Mouse (Mus musculus) frontal cortex, adult (tissue): Measurements from ENCODE around the gene Trit1.
"Not testable (repeated sequence)": the region's sequence is repeated elsewhere in the genome, so short reads cannot be mapped to it uniquely, and the experiment has no call there.

Experiments used
- ATAC-seq: cut with Nextera tagmentation; 2 replicates; pipeline ENCODE4 v1.9.2; 2017; ENCODE audit warnings: mild to moderate bottlenecking, moderate library complexity, mixed read lengths; ENCODE audit not compliant: low TSS enrichment

The Trit1 gene

DNA sequence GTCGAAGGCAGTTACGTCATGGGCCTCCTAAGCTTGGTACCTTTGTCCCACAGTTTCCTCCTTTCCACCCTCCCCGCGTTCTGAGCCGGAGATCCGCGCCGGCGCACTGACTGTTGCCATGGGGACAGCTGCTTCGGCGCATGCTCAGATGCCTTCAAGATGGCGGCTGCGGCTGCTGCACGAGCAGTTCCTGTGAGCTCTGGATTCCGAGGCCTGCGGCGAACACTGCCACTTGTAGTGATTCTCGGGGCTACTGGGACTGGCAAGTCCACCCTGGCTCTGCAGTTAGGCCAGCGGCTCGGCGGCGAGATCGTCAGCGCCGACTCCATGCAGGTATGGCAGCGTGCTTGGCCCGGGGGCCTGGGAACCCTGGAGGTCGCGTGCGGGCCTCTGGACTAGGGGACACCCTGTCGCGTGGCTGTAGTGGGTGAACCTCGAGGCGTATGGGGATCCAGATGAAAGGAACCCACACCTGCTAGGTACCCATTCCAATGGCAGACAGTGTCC is at the start of gene Trit1:
Trit1 (plus strand) TSS at position 147 of the 507 bp plus-strand sequence.
- peak; percentile 87 for ATAC-seq

GRCm38 (mm10) chr4:122968106-122968505 is 48.3 kb upstream of the Trit1 start:
- no peak for ATAC-seq

- no peak for ATAC-seq
Measured at GRCm38 (mm10) chr4:122971191-122971590, 45.2 kb upstream of the Trit1 start.

DNA sequence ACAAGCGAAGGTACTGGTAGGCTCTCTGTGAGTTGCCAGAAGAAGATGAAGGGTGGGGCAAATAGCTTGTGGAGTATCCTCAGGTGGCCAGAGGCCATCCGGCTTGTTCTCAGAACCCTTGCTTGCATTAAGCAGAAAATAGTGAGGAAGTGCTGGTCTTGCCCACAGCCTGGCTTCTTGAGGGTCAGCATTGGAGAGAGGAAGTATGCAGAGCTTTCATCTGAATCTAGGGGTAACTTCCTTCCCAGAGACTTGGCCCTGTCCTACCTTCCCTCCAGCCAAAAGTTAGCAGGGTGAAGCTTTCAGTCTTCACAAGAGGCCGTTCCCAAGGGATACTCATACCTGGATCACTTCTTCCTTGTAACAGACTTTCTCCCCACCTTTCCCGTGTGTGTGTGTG is 44.8 kb upstream of the Trit1 start:
- no peak for ATAC-seq

GRCm38 (mm10) chr4:122972056-122972455 is 44.3 kb upstream of the Trit1 start:
- no peak for ATAC-seq

DNA sequence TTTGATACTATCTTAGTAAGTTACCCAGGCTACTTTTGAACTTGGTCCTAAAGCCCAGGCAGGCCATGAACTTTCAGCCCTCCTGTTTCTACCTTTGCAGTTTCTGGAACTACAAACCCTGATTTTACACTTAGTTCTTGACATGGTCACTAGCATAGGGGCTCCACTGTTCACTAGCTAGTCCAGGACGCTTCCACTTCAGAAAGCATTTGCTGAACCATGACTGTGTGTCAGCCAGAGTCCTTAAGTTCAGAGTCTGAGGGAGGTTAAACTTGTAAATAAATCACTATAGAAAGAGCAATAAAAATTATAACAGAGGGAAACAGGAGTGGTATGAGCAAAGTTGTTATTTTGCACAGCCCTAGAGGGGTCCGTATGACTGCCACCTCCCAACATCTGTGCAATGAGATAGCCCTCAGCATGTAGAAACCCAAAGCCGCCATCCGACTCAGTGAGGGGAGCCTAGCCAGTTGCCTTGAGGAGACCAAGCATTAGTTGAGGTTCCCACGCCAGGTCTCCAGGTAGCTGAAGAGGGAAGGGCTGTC is 41.3 kb upstream of the Trit1 start:
- no peak for ATAC-seq

DNA sequence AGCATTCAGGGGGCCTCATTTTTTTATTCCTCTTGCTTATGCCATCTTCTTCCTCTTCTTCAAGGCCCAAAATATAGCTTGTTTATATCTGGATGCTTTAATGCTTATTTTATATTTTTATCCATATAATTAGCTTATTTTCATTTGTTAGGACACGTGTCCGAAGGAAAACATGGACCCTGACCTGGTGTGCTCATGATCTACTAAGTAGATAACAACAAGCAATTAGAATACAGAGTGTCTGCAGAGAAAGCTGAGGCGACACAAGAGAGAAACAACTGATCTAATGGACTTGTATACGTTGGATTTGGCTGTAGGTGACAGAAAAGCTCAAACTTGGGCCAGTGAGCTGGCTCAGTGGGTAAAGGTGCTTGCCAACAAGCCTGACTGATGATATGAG is 39.5 kb upstream of the Trit1 start:
- ATAC-seq: no peak

DNA sequence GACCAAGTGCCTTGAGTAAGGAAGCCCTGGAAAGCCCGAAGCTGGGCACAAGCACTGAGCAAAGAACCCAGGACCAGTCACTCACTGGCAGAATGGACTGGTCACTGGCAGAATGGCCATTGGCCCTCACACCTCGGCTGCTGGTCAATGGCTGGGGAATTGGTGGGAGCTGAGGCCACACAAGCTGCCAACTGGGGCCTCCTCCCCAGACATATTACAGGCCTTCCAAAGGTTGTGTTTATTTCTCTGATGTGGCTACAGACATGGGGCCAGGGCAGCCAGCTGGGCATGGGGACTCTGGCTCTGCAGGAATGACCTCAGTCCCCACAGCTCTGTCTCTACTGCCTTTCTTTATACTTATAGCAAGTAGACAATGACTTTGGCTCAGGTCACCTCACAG is 37.5 kb upstream of the Trit1 start:
- ATAC-seq: no peak

DNA sequence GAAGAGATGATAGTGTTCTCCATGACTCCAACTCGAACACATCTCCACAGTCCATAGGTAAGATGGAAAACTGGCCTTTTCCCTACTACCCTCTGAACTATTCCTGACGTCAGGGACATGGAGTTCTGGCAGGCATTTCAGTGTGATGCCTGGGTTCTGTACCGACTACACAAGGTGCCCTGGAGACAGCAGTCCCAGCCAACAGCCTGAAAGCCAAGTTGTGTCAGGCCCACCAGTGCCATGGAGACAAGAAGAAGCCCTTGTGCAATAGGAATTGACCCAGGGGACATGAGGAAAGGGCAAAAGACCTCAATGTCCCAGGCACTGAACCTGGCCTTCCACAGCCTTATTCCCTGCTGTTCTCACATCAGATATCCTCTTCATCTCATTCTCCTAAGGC is 36.6 kb upstream of the Trit1 start:
- no peak for ATAC-seq

DNA sequence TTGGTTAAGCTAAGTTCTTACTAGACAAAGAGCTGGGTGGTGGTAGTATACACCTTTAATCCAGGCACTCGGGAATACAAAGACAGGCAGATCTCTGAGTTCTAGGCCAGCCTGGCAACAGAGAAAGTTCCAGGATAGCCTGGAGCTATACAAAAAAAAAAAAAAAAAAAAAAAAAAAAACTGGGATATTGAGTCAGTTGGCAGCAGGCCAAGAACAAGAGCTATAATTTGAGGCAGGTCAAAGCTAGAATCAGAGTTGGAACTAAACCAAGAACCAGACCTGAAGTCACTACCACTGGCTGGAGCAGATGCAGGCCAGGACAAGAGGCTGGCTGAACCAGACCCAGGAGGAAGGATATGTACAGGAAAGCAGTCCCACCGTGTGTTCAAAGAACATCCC is 35.7 kb upstream of the Trit1 start:
- ATAC-seq: no peak

DNA sequence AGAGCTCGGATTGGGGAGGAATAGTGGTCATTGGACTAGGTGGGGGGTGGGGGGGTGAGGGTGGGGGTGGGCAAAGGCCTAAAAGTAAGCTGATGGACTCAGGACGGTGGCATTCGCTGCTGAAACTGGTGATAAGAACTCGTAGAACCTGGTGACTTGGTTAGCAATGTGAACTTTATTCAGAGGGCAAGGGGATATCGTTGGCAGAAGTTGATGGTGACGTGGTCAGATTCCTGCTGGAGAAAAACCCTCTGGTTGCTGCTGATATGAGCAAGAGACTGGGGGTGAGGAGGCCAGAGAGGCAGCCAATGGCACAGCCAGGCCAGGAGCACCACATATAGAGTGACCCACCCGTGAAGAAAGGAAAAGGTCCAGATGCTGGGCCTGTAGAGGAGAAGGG is 35.2 kb upstream of the Trit1 start:
- ATAC-seq: no peak

- no peak for ATAC-seq
Measured at GRCm38 (mm10) chr4:122981930-122982329, 34.5 kb upstream of the Trit1 start.

GRCm38 (mm10) chr4:122982537-122982936 is 33.9 kb upstream of the Trit1 start:
- no peak for ATAC-seq

- ATAC-seq: no peak
Measured at GRCm38 (mm10) chr4:122983486-122984261, 32.7 kb upstream of the Trit1 start.

DNA sequence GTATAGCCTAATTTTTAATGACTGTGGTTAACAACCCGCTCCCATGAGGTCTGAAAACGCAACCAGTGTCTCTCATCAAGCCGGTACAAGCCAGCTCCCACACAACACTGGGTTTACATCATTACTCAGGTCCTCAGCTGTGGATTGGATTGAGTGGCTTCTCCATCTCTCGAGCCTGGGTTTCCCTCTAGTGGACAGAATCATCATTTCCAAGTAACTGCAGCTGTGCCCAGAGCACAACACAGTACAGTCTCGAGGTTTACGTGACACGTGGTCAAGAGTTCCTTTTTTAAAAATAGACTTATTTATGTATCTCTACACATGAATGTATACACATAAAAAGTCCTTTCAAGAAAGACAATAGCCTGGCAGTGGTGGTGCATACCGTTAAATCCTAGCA is 31.3 kb upstream of the Trit1 start:
- peak; percentile 99 for ATAC-seq

DNA sequence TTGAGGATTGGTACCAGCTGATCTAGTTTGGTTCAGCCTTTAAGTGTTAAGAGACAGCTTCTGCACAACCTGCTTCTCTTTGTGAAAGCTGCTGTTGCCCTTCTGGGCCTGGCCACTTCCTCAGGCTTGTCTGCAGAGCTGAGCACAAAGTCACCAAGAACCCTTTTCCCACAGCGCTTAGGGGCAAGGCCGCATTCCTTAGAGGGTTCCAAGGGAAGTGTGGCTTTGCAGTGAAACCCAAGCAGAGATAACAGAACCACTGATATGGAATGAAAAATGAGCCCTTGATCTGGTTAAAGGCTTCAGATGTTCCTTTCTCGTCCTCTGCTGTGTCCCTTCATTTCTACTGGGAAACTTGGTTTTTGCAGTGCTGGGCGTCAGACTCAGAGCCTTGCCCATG is 29.0 kb upstream of the Trit1 start:
- ATAC-seq: no peak

DNA sequence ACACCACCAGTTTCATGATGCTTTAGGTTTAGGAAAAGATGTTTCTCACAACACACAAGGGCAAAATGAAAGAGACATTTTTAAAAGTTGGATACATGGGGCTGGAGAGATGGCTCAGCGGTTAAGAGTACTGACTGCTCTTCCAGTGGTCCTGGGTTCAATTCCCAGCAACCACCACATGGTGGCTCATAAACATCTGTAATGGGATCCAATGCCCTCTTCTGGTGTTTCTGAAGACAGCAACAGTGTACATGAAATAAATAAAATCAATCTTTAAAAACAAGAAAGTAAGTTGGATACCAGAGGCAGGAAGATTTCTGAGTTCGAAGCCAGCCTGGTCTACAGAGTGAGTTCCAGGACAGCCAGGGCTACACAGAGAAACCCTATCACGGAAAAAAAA is 28.4 kb upstream of the Trit1 start:
- ATAC-seq: not testable (repeated sequence)

DNA sequence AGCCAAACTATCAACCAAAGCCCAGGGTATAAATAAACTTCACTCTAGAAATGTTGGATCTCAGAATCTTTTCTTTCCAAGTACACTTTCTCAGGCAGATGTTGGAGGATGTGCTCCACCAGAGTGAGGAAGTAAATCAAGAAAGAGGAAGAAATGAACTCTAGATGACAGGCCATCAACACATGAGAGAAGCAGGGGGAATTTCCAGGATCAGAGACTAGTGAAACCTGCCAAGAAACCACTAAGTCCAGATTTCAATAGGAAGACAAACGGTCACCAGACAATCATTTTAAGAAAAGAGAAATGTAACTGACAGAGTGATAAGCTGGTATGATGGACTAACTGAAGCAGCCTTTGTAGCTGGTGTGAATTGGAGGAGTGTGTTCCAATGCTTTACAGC is 25.2 kb upstream of the Trit1 start:
- ATAC-seq: no peak

- ATAC-seq: no peak
Measured at GRCm38 (mm10) chr4:122992276-122992675, 24.1 kb upstream of the Trit1 start.

DNA sequence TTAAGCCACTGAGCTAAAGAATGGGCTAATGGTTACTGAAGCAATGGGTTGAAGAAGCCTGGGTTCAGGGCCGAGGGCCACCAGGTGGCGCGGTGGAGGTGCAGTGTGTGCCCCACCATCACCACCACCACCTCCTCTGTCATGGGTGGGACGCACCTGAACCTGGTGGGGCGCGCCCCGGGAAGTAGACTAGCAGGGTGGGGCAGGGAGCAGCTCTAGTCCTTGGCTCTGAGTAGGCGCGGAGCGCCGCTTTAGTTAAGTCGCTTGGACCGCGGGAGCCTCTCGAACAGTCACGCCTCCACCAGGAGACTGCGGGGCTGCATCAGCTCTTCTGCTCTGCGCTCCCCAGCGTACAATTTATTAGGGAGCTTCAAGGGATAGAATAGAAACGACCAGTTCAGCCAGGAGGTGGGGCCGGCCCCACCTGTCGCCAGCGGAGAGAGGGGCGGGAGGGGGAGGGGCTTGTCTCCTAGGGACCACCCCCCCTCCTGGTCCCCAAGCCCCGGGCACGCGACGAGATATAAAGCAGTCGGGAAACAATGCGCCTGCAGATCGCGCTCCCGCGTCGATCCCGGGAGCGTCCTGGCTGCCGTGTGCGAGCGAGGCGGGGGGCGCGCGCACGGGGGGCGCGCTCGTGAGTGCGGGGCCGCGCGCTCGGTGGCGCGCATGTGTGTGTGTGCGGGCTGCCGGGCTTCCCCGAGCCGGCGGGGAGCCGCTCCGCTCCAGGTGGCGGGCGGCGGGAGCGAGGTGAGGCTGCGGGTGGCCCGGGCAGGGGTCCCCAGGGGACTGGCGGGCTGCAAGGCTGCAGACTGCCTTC is 20.8 kb upstream of the Trit1 start, which contains the start of gene Mycl:
Mycl (plus strand) TSS at position 249 of the 817 bp plus-strand sequence.
- ATAC-seq: peak; percentile 85

DNA sequence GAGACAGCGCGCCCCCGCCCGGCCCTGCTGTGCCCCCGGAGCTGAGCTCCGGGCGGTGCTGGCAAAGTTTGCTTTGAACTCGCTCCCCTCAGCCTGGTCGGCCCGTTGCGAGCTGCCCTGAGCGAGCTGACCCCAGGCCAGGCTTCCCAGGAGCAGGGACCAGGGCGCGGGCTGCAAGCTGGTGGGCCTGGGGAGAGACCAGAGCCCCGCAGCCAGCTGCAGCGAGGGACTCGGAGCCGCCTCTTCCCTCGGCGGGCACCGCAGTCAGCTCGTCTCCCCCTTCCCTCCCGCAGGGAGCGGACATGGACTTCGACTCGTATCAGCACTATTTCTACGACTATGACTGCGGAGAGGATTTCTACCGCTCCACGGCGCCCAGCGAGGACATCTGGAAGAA is 20.2 kb upstream of the Trit1 start:
- peak; percentile 16; the same call in 1 of the 2 replicates for ATAC-seq

DNA sequence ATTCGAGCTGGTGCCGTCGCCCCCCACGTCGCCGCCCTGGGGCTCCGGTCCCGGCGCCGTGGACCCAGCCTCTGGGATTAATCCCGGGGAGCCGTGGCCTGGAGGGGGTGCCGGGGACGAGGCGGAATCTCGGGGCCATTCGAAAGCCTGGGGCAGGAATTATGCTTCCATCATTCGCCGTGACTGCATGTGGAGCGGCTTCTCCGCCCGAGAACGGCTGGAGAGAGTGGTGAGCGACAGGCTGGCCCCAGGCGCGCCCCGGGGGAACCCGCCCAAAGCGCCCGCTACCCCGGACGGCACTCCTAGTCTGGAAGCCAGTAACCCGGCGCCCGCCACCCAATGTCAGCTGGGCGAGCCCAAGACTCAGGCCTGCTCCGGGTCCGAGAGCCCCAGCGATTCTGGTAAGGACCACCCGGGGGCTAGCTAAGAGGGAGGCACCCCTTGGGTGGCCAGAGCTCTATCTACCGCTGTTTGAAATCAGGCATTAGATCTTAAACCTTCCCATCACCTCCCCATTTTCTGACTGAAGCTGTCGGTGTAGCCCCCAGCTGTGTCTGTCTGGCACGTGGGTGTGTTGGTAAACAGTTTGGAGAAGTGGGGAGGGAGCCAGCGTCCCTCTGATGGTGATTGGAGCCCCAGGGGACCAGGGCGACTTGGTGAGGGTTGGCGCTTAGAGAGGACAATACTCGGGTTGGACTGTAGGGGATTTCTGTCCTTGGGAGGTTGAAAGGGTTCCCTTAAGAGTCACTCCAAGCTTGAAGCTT is 19.6 kb upstream of the Trit1 start:
- ATAC-seq: 0 out of 2 replicates have a peak, but pooled peaks have one; percentile 15
